Mouse (Mus musculus): ENCODE results near the gene Qrich1.

DNA sequence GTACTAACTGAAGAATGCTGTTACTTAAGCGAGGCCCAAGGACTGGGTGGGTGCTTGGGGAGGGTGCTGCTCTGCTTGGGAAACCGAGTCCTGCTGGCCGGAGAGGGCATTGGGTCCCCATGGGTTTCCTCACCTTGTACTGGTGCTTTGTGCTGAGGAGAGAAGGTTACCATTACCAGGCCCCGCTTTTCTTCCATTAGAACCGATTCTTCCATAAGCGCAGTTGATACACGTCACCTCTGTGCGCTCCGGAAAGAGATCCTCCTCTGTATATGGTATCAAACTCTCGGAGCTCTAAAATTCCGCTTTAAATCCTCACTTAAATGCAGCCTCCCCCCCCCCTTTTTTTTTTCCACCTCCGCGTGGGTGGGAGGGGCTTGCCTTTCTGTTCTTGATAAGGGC, 1.3 kb downstream of the Qrich1 start:
- TF ChIP-seq POLR2A (IDR thresholded peaks at IDR 0.05; ENCODE audit: extremely low read depth, insufficient read depth, low read length): no peak
- TF ChIP-seq CTCF (IDR thresholded peaks at IDR 0.05; ENCODE audit: low read depth, low read length): no peak
